Mouse (Mus musculus): ENCODE measurements at regions not wholly inside any gene's neighbourhood (a gene's known extent, or its start where the extent isn't known, plus 50 kb on each side); places are given as distances from the start of the nearest gene placed in this dataset.

DNA sequence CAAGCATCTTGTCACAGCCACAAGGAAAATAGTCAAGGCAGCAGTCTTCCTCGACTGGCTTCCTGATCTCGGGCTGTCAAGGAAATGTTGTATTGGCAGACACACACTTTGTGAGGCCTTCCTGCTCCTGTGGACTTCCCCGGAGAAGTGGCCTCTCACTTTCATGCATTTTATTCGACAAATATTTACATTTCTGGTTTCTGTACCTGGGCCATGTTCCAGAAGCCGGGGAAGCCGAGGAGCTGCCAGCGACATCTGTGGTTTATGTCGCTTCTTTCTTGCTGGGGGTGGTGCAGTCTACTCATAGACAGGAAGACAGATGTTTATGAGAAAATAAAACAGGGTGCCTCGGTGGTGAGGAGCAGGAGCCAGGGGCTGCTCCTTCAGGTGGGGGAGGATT lies 372.5 kb upstream of the Kcnab2 start:
- DNase-seq (ENCODE audit: low spot score in 2 of 2), result no peak

DNA sequence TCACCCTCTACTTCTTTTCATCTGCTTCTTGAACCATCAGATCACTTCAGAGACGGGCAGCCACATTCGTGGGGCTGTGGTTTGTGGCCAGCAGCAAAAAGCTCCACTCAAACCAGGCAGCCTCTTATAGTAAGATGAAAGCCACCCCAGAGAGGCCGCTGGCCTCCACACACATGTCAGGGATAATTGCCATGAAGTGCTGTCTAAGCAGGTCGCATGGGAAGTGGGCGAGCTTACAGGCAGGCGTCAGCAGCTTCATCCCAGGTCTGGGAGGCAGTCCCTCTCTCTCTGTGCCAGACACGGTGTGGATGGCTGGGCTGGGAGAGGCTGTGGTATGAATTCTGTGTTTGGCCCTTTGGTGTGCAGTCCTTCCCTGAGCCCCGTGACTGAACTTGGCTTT lies 358.4 kb upstream of the Kcnab2 start:
- no peak for DNase-seq (ENCODE audit: low spot score in 2 of 2)

DNA sequence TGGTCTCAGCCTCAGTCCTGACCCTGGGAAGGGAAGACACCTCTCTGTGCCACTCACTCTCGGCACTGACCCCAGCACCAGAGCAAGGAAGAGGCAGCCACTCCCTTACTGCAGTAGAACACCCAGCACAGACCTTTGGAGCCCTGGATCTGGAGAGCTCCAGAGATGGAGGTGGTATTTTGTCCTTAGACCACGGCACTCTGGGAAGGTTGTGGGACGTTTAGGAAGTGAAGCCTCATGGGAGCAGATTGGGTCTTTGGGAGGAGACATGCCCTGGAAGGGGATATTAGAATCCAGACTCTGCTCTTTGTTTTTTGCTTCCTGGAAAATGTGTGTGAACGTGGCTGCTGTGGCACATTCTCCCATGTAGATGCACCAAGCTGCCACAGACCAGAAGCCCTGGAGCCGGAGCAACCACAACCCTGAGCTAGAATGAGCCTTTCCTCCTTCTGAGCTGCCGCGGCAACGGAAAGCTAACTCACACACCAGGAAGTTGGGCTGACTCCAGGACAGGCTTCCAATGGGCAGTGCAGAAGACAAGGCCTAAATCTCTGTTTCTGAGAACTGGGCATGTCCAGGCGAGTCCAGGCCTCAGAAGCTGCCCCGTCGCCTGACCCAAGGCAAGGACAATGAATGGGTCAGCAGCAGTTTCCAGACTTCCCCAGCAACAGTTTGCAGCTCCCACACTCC lies 356.9 kb upstream of the Kcnab2 start:
- no peak for DNase-seq (ENCODE audit: low spot score in 2 of 2)

DNA sequence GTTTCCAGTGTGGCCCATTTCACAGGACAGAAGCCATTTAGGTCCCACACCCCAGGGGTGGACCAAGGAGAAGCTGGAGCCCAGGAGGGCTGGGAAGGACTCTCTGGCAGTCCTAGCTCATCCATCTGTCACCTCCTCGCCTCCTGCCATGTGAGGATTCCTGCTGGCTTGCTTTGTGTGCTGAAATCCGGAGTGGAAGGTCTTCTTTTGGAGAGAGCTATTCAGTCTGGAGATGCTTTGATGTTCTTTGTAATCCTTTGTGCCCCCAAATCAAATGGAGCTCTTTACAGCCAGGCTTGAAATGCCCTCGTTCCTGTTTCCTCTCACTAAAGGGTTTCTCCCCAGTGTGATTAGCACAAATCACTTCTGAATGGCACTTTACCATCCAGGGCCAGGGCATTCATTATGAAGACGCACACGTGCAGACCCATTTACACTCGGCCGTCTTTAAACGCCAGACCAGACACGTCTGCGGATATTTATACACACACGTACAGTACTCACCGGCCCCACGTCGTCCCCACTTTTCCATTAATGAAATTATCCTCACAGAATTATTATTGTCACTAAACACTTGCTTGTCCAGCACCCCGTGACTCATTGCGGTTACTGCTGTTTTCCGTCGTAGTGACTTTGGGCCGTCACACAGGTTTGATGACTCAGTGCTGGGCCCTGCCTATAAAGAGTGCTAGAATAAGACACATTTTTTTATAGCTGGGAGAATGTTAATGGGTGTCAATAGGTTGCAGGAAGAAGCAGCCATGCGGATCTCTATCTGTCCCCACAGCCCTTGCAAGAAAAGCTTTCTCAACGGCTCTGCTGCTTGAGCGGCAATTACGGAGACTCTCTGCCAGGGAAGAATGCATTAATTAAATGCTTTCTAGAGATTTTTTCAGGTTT lies 356.0 kb upstream of the Kcnab2 start:
- DNase-seq (ENCODE audit: low spot score in 2 of 2), result no peak

DNA sequence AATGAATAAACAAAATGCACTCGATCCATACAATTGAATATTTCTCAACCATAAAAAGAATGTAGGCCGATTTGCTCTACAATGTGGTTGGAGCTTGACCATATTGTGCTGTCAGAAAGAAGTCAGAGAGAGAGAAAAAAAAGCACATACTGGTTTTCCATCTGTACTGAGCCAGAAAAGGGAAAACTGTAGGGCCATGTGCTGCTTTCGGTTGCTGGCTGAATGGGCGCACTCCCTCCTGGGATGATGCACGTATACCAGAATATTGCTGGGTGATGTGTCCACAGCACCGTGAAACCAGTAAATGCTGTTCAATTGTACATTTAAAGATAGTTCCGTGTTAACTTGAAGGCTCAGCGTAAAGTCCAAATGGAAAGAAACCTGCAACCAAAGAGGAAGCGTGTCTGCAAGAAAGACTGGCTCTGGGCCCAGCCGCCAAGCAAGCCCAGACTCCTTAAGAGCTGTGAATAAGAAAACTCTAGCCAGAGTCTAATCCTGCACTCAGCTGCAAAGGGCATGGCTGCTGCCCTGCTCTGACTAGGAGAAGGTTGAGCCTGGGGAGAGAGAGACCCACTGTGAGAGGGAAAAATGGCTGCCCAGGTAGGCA lies 355.2 kb upstream of the Kcnab2 start:
- no peak for DNase-seq (ENCODE audit: low spot score in 2 of 2)

DNA sequence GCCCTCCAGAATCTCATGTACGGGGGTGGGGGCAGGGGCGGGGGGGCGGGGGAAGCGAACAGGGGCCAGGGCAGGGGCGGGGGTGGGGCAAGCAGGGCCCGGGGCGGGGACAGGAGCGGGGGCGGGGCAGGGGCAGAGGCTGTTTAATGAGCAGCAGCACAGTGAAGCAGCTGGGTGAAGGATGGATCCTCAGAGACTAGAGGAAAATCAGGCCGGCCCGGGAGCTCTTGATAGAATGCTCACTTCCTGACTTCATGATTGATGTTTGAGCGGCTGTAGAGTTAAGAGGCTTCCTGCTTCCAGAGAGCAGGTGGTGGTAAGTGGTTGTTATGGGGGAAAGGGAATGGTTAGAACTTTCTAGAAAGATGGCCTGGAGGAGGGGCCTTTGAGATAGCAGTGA lies 347.5 kb upstream of the Kcnab2 start:
- no peak for DNase-seq (ENCODE audit: low spot score in 2 of 2)

DNA sequence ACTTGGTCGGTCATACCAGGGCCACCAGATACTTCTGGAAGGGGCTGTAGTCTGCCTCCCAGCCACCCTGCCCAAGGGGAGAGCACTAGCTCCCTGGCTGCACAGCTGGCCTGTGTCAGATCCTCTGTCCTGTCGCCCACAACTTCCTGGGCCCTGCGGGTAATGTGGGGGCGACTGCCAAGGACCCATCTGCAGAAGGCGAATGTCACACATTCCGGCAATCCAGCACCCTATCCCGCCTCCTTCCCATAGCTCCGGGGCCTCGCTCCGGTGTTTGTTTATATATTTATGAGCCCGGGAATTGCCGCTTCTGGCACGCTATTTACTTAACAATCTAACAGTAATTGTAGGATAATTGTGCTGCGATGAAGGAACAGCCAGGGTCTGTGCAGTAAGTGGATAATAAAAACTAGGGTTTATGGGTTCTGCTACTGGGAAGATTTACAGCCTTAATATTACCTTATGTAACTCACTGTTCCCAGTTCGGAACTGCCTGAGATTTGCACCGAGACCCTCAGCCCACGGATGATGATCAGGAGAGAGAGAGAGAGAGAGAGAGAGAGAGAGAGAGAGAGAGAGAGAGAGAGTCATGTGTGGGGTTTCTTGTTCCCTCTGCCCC lies 338.6 kb upstream of the Kcnab2 start:
- no peak for DNase-seq (ENCODE audit: low spot score in 2 of 2)

DNA sequence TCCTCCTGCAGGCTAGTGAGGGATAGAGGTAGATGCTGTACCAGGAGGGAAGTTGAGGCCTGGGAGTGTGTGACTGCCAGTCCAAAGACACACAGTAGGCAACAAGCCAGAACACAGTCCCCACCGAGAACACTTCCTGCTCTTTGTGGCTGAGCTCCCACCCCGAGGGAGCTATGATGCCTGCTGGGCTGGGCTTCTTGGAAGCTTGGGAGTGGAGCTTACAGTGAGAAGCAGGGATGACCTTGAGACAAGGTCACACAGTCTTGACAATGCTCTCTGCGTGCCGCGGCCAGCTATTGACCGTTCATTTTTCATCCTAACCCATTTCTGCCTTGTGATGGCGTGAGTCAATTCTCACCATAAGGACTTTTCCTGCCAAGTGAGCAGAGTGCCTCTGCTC lies 328.9 kb upstream of the Kcnab2 start:
- DNase-seq (ENCODE audit: low spot score in 2 of 2), result no peak

DNA sequence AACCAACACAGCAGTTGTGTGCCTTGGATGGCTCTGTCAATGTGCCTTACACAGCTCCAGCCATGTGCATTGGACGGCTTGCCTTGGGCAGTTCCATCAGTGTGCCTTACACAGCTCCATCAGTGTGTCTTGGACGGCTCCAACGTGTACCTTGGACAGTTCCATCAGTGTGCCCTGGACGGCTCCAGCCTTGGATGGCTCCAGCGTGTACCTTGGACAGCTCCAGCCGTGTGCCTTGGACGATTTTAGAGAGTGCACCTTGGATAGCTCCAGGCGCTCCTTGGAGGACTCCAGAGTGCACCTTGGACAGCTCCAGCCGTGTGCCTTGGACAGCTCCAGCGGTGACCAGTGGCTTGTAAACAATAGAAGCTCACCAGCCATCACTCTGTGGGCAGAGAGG lies 321.7 kb upstream of the Kcnab2 start:
- no peak for DNase-seq (ENCODE audit: low spot score in 2 of 2)

DNA sequence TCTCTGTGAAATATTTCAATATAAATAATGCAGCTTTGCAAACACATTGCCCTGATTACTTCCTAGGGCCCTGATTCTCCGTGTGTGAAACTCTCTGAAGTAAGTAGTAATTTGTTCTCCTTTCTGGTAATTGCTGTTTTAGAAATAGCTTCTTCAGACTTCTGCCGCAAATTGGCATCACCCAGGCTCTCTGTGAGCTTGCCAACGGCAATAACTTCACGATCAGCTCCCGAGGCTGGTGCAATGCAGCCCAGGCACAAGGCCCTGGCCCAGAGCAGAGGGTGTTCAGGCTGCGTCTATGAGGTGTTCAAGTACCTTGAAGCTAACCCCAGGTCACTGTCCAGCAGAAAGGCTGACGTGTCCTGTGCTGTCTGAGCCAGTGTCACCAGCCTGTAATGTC lies 310.8 kb upstream of the Kcnab2 start:
- no peak for DNase-seq (ENCODE audit: low spot score in 2 of 2)

DNA sequence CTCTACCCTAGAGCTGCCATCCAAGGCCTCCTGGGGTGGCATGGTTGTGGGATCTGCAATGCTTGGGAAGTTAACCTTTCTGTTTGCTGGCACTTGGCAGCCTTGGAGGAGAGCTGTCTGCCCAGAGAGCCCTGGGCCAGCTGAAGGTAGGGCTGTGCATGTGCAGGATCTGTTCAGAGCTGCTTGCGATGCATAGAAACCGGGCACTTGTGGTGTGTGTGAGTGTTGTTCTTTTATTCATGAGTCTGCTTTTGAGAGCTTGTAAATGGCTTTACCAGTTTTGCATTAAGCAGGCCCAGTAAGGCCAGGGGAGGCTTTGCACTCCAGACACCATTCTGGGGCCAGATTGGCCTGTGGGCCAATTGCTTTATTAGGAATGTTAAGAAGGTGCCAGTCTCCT lies 307.3 kb upstream of the Kcnab2 start:
- no peak for DNase-seq (ENCODE audit: low spot score in 2 of 2)

DNA sequence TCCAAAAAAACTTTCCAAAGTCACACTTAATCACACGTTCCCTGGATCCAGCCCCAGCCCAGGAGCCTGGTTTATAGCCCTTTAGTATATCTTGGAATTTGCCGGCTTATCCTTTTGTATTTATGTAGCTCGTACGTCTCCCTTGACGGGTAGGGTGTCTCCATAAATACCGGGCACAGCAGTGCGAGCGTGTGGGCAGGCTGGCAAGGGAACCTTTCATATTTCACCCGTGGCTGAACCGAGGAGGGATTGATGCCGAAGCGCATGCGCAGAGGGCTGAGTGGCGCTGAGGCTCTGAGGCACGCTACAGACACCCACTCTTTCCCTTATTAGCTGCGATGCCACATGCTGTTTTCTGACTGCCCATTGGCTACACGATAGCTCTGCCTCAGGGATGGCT lies 301.9 kb upstream of the Kcnab2 start:
- no peak for DNase-seq (ENCODE audit: low spot score in 2 of 2)

DNA sequence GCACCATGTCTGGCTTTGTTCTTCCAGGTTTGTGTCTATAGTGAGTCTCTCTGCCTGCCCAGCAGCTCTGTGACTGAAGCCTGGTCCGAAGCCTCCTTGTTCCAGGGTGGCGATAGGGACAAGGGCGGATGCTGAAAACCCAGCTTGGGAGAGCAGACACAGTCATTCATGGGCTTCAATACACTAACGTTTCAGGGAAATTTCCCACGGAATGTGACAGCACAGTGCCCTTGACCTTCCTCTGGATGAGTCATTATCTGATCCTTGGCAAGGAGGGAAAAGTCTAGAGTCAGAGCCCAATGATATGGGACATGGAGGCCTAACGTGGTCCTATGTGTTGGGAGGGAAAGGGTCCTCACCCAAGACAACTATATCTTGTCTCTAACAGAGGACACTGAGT lies 298.1 kb upstream of the Kcnab2 start:
- no peak for DNase-seq (ENCODE audit: low spot score in 2 of 2)

DNA sequence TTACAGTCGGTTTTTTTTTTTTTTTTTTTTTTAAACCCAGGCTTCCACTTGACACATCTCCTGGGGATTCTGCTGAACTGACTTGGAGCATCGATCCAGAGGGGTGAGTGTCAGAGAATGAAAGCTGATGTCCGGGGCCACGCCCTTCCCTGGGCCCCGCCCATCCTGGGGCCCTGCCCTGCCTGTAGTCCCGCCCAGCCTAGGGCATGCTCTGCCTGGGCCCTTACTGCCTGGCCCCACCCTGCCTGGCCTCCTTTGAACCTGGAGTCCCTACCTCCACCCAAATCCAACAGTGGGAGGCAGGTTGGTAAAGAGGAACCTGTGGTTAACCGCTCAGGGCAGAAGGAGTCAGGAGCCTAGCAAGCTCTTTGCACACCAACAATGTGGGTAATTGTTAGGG lies 293.7 kb upstream of the Kcnab2 start:
- no peak for DNase-seq (ENCODE audit: low spot score in 2 of 2)

DNA sequence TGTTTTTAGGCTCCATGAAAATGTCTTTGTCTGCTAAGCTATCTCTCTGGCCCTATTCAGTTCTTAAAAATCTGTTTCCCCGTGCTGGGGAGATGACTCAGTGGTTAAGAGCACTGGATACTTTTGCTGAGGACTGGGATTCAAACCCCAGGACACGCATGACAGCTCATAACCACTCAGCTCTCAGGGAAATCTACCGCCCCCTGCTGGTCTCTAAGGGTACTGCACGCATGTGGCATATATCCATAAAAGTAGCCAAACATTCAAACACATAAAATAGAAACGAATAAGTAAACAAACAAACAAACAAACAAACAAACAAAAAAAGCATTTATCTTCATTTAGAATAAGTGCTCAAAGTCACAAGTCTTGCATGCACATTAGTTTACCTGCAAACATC lies 289.7 kb upstream of the Kcnab2 start:
- DNase-seq (ENCODE audit: low spot score in 2 of 2), result no peak

DNA sequence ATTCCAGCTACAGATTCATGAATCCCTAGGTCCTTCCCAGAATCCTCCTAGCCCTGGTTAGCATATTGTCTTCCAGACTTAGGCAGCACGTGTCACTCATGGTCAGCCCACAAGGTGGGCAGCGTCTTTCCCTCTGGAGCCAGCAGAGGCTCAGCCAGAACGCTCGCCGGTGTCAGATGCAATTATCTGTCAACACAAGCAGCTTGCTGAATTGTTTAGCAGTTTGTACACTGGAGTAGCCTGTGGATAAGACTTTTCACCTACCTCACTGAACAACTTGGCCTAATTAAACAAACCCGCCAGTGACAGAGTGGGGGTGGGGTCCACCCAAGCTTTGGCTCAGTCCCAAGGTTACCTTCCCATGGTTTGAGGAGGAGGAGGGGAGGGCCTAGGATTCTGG lies 285.4 kb upstream of the Kcnab2 start:
- no peak for DNase-seq (ENCODE audit: low spot score in 2 of 2)

DNA sequence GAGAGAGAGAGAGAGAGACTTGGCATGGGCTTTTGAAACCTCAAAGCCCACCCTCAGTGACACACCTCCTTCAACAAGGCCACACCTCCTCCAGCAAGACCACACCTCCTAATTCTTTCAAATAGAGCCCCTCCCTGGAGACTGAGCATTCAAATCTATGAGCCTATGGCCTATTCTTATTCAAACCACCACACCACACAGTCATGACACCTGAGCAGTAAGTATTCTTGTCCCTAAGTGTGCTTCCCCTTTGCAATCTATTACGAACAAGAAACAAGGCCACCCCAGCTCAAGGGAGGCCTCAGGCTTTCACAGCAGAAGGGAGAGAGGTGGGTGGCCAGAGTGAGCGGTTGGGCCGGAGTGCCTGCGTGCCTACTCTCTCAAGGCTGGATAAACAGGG lies 284.9 kb upstream of the Kcnab2 start:
- no peak for DNase-seq (ENCODE audit: low spot score in 2 of 2)

DNA sequence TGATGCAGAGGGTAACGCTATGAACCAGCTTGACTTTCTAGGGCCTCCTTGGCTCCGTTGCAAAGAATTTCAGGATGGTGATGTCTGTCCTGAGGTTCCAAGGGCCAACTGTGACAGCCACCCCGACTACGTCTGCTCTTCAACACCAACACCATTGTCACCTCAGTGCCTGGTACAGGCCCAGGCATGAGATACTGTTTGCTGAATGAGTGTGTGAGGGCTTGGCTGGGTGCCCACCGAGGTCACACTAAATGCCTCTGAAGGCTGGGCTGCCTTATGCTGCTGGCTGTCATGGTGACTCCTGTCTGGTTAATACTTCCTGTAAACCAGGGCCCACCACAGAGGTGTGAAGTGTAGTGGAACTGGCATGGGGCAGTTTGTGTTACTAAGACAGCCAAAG lies 279.5 kb upstream of the Kcnab2 start:
- DNase-seq (ENCODE audit: low spot score in 2 of 2), result peak; percentile 20 to 55

DNA sequence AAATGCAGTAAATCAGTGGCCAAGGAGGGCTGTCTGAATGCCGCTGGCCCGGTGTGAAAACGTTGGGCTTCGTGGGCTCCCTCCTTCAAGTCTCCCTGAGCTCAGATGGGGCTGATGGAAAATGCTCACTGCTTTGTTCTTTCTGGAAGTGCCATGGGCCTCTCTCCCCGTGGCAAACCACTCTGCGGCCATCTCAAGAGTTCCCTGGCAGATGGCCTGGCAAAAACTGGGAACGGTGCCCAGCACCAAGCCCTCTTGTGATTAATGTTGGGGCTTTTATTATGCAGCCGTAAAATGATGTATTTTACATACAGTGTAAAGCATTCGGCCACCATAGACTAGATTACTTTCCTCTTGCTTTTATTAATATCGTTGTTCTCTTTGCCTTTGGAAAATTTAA lies 278.9 kb upstream of the Kcnab2 start:
- peak; percentile 56 to 91 for DNase-seq (ENCODE audit: low spot score in 2 of 2)

DNA sequence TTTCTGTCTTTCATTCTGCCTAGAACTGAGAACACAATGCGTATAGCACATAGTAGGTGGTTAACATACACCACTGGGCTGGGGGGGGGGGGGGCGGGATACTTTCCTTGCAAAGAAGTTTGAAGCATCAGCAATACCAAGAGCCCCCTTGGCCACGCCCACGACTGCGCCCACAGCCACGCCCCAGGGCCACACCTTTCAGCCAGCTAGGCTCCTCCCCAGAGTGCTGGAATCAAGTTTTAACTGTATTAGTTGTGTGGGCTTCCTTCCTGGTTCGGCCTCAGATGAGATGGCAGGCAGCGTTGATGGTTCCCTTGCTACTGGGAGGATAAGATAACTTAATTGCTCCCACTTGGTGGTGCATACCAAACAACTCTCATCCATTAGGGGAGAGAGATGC lies 278.1 kb upstream of the Kcnab2 start:
- no peak for DNase-seq (ENCODE audit: low spot score in 2 of 2)

DNA sequence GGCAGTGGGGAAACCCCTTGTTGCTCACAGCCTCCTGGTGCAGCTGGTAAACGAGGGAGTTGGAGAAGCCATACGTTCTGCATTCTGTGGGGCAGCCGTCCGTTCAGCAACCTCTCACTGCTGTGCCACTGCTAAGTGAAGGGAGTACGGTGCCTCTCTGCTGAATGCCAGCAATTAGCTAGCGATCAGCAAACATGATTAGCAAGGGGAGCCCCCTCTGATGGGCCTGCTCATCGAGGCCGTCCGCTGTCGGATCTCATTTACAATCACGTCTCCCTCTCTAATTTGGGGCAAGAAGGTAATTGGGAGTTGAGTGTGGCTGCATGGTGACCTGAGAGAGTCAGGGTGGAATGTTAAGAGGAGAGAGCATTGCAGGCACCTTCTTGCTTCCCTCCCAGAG lies 266.7 kb upstream of the Kcnab2 start:
- no peak for DNase-seq (ENCODE audit: low spot score in 2 of 2)

DNA sequence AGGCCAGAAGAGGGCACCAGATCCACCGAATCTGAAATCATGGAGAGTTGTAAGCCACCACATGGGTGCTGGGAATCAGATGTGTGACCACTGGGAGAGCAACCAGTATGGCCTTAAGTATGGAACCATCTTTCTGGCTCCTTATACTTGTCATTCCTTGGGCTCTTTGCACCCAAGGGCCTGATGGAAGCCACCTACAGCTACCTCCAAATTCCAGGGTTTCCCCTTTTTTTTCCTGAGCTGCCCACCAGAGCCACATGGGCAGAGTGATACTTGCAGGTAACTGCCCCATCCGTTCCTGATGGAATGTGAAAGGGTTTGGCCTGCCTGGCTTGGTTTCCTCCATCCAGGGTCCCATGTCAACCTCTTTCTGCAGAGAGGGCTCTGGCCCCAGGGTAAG lies 255.3 kb upstream of the Kcnab2 start:
- DNase-seq (ENCODE audit: low spot score in 2 of 2), result no peak

DNA sequence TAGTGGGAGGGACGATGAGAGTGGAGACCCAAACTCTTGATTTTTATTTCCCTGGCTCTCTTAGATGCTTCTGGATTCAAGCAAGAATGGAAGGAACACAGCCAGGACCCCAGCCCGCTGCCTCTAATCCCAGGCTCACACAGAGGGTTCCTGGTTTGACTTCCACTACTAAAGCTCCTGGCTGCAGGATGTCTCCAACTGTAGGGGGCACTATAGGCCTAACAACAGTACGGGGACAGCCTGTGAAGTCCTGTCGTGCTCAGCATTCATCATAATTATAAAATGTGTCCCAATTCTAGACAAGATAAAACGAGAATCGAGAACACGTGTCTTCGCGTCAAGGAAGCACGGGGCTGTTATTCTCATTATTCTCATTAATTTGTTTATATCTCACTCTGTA lies 254.3 kb upstream of the Kcnab2 start:
- DNase-seq (ENCODE audit: low spot score in 2 of 2), result no peak

Measured in cerebellum, postnatal 4 days (tissue).